Comparison of ENCODE assay signal across 13 mouse cellular contexts in genomic region chr13:109233911-109234613, GRCm38 (mm10).
DNase-seq lines count a peak whose midpoint lies in the region; ATAC-seq and TF ChIP-seq lines count a peak whose summit lies in the region.
"Had no signal": no experiment of that assay in that cellular context is flagged by ENCODE, and none has a peak within 500 bp of the region (broad histone marks: within the 10 kb centered on the region; RNA-seq: fewer than 3 reads in every experiment).

No protein-coding gene starts in this region.

- no peak for TF ChIP-seq EP300 in heart, adult 2 months (IDR thresholded peaks at IDR 0.05; ENCODE audit: insufficient read depth, low read depth, low read length)
- no peak for TF ChIP-seq EP300 in lung, postnatal 0 days (IDR thresholded peaks at IDR 0.05)

- no peak overlapping the region for H3K4me2 ChIP-seq in heart, embryonic 14.5 days (ENCODE audit: low read length)
- no peak overlapping the region for H3K4me2 ChIP-seq in lung, postnatal 0 days (replicated peaks; ENCODE audit: low read depth, low read length)
- H3K4me2 ChIP-seq: embryonic facial prominence, embryonic 13.5 days had no signal

- ATAC-seq in heart, embryonic 14.5 days (ENCODE audit: insufficient number of reproducible peaks, insufficient read depth, low FRiP score, low read depth): no peak
- ATAC-seq in lung, postnatal 0 days: no peak

- no peaks in the 10 kb centered on the region for H3K27me3 ChIP-seq in heart, embryonic 14.5 days (ENCODE audit: control insufficient read depth, insufficient read depth, low read length)
- H3K27me3 ChIP-seq in heart, adult 2 months (ENCODE audit: control insufficient read depth, insufficient read depth, low read length): no peaks in the 10 kb centered on the region
- H3K27me3 ChIP-seq in lung, postnatal 0 days (replicated peaks; ENCODE audit: insufficient read depth, low read length): no peaks in the 10 kb centered on the region
- H3K27me3 ChIP-seq: embryonic facial prominence, embryonic 13.5 days had no signal

- no peak for DNase-seq in heart, adult 2 months
- DNase-seq in lung, postnatal 0 days (ENCODE audit: low spot score): no peak
- DNase-seq in lung, postnatal 10 days: no peak
- peak; percentile 32 for DNase-seq in brain, embryonic 18.5 days (ENCODE audit: low read depth, low spot score)
- DNase-seq in telencephalon, adult 2 months (ENCODE audit: low read depth, low spot score): peak; percentile 39
- DNase-seq in thymus, postnatal 4 days: no peak
- DNase-seq: cerebellum, postnatal 14 days; heart, postnatal 36 days; kidney, adult 2 months had no signal

- H3K4me3 ChIP-seq in heart, embryonic 14.5 days (ENCODE audit: control insufficient read depth in 1 of 2, insufficient read depth in 1 of 2, low read depth in 1 of 2, low read length in 2 of 2): no peak overlapping the region
- no peak overlapping the region for H3K4me3 ChIP-seq in heart, adult 2 months
- no peak overlapping the region for H3K4me3 ChIP-seq in lung, postnatal 0 days (ENCODE audit: low read depth, low read length)
- H3K4me3 ChIP-seq: embryonic facial prominence, embryonic 13.5 days had no signal

- H3K36me3 ChIP-seq in heart, embryonic 14.5 days (ENCODE audit: control insufficient read depth, insufficient read depth, low read length): no peaks in the 10 kb centered on the region
- H3K36me3 ChIP-seq in heart, adult 2 months (ENCODE audit: control insufficient read depth, insufficient read depth, low read length): no peaks in the 10 kb centered on the region
- H3K36me3 ChIP-seq in lung, postnatal 0 days (ENCODE audit: insufficient read depth, low read length): no peaks in the 10 kb centered on the region
- H3K36me3 ChIP-seq: embryonic facial prominence, embryonic 13.5 days had no signal

- 51% methylated on average over 5 of the region's 5 CpGs for WGBS in heart, embryonic 14.5 days
- WGBS in heart, adult 2 months: 47% methylated on average over 5 of the region's 5 CpGs
- 45% methylated on average over 5 of the region's 5 CpGs for WGBS in lung, postnatal 0 days

- TF ChIP-seq POLR2A in heart, adult 2 months (IDR thresholded peaks at IDR 0.05; ENCODE audit: insufficient read depth, low read depth, low read length): no peak

- no peaks in the 10 kb centered on the region for H3K9me3 ChIP-seq in heart, embryonic 14.5 days (ENCODE audit: control insufficient read depth, low read length)
- H3K9me3 ChIP-seq in lung, postnatal 0 days (ENCODE audit: low read length): no peaks in the 10 kb centered on the region
- H3K9me3 ChIP-seq: embryonic facial prominence, embryonic 13.5 days had no signal

- intact Hi-C loops in heart, adult 2 months (cut with DNase I): loop anchor here (5.0 kb wide), 1 partner anchor 498 kb away; no protein-coding TSS in a partner anchor

- TF ChIP-seq CTCF in heart, adult 2 months (IDR thresholded peaks at IDR 0.05): no peak
- TF ChIP-seq CTCF in lung, postnatal 0 days (IDR thresholded peaks at IDR 0.05): no peak

- H3K9ac ChIP-seq in heart, embryonic 14.5 days (ENCODE audit: low read length): no peak overlapping the region
- no peak overlapping the region for H3K9ac ChIP-seq in heart, adult 2 months (ENCODE audit: low read depth, low read length)
- H3K9ac ChIP-seq in lung, postnatal 0 days (replicated peaks; ENCODE audit: low read depth): no peak overlapping the region
- H3K9ac ChIP-seq: embryonic facial prominence, embryonic 13.5 days had no signal

- no peaks in the 10 kb centered on the region for H3K79me2 ChIP-seq in heart, adult 2 months (replicated peaks; ENCODE audit: control insufficient read depth, insufficient read depth, low read length)

- H3K4me1 ChIP-seq in heart, embryonic 14.5 days (ENCODE audit: control insufficient read depth in 2 of 2, insufficient read depth in 2 of 2, low read length in 2 of 2): peaks cover 0 to 17% of the 10 kb centered on the region in 2 experiments; a peak in 2 of 4 replicates
- H3K4me1 ChIP-seq in heart, adult 2 months (ENCODE audit: control insufficient read depth, insufficient read depth, low read length): peaks cover 4% of the 10 kb centered on the region
- H3K4me1 ChIP-seq in lung, postnatal 0 days (ENCODE audit: insufficient read depth, low read depth, low read length): peaks cover 6% of the 10 kb centered on the region; the same call in 1 of the 2 replicates

- H3K27ac ChIP-seq in heart, embryonic 14.5 days (replicated peaks in 1 of 2; ENCODE audit: control insufficient read depth in 1 of 2, insufficient read depth in 1 of 2, low read depth in 2 of 2, low read length in 2 of 2): peak overlapping the region; percentile 5 to 56; a peak in 1 of 4 replicates
- H3K27ac ChIP-seq in heart, adult 2 months: no peak overlapping the region
- H3K27ac ChIP-seq in lung, postnatal 0 days (ENCODE audit: low read length): peak overlapping the region; percentile 21; the same call in 1 of the 2 replicates
- H3K27ac ChIP-seq: embryonic facial prominence, embryonic 13.5 days; macrophage; stomach, postnatal 0 days had no signal

Comparison
In these comparisons a context has a peak if more than half of its experiments do, and no peak if none do; other contexts are left out.
1. DNase-seq: peak in brain, embryonic 18.5 days (single experiment) and telencephalon, adult 2 months (single experiment); none in heart, adult 2 months (0 of 2), lung, postnatal 0 days (single experiment), lung, postnatal 10 days (single experiment) and thymus, postnatal 4 days (single experiment).